ENCODE assay signal across 15 mouse cellular contexts in the genomic region with DNA sequence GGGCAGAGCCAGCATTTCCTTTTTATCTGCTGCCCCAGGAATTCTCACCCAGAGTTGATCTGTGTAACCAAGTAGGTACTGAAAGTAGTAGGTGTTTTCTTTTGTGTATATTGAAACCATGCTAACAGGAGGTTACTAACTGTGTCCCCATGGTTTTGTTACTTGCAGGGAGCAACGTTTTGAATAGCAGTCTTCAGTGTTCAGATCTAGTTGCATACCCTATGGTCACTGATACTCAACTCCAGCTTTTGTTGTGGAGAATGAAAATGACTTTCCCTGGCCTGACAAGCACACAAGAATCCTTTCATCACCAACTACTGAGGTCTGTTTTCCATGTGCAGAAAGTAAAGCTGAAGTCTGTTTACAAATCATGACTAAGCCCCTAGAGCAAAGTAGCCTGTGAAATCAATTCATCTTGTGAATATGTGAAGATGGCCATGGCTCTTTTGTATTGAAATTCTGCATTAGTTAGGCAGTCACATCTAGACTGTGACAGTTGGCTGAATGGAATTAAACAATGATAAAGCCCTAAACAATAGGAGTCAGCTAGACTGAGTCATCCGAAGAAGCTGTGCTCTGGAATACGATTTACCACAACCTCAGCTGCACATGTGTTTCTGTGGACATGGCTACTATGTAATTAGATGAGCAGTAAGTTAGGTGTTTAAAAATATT.
DNase-seq lines count a peak whose midpoint lies in the region; ATAC-seq and TF ChIP-seq lines count a peak whose summit lies in the region.
"Had no signal": no experiment of that assay in that cellular context is flagged by ENCODE, and none has a peak within 500 bp of the region (broad histone marks: within the 10 kb centered on the region; RNA-seq: fewer than 3 reads in every experiment).

No protein-coding gene starts in this region.

- ATAC-seq in hindbrain, embryonic 11.5 days (ENCODE audit: low FRiP score), result peak; percentile 90
- ATAC-seq in midbrain, embryonic 14.5 days (ENCODE audit: low FRiP score, low TSS enrichment), result peak; percentile 78
- no peak for ATAC-seq in intestine, embryonic 16.5 days

- TF ChIP-seq POLR2A in brain, embryonic 14.5 days (IDR thresholded peaks at IDR 0.05; ENCODE audit: borderline replicate concordance, extremely low read depth, insufficient read depth, insufficient read length, poor library complexity, severe bottlenecking), result no peak

- 14% methylated on average over 3 of the region's 3 CpGs for WGBS in hindbrain, embryonic 11.5 days
- 3% methylated on average over 3 of the region's 3 CpGs for WGBS in midbrain, embryonic 14.5 days
- 47% methylated on average over 3 of the region's 3 CpGs for WGBS in intestine, embryonic 16.5 days

- H3K36me3 ChIP-seq in hindbrain, embryonic 11.5 days (ENCODE audit: control insufficient read depth, insufficient read depth, low read length), result no peaks in the 10 kb centered on the region
- H3K36me3 ChIP-seq in midbrain, embryonic 14.5 days (ENCODE audit: control insufficient read depth, insufficient read depth, low read length), result no peaks in the 10 kb centered on the region
- H3K36me3 ChIP-seq in intestine, embryonic 16.5 days (ENCODE audit: control insufficient read depth, insufficient read depth, low read length), result no peaks in the 10 kb centered on the region
- H3K36me3 ChIP-seq: G1E had no signal

- H3K9ac ChIP-seq in hindbrain, embryonic 11.5 days (ENCODE audit: low read depth, low read length), result no peak overlapping the region
- no peak overlapping the region for H3K9ac ChIP-seq in midbrain, embryonic 14.5 days (replicated peaks; ENCODE audit: low read length)
- H3K9ac ChIP-seq in intestine, embryonic 16.5 days (ENCODE audit: low read depth, low read length), result no peak overlapping the region
- H3K9ac ChIP-seq: liver, embryonic 14.5 days had no signal

- no peaks in the 10 kb centered on the region for H3K27me3 ChIP-seq in hindbrain, embryonic 11.5 days (ENCODE audit: control insufficient read depth, insufficient read depth, low read length)
- H3K27me3 ChIP-seq in midbrain, embryonic 14.5 days (ENCODE audit: control insufficient read depth, insufficient read depth, low read length), result no peaks in the 10 kb centered on the region
- H3K27me3 ChIP-seq in intestine, embryonic 16.5 days (replicated peaks; ENCODE audit: control insufficient read depth, insufficient read depth, low read length), result no peaks in the 10 kb centered on the region

- peak; percentile 73 for DNase-seq in Muller cell, postnatal 12 days (ENCODE audit: inconsistent ontology term)
- peak; percentile 51 for DNase-seq in brain, embryonic 14.5 days (ENCODE audit: low read depth)
- peak; percentile 49 for DNase-seq in hindbrain, embryonic 11.5 days (ENCODE audit: low spot score)
- peak; percentile 45 for DNase-seq in midbrain, embryonic 14.5 days
- DNase-seq in heart, adult 18-20 months, result no peak
- DNase-seq in lung, postnatal 14 days, result no peak
- DNase-seq: adrenal gland, adult 8-10 months; cerebellum, adult 2 months; heart, adult 11 months; lung, postnatal 4 days; thymus, adult 18-20 months had no signal

- H3K27ac ChIP-seq in hindbrain, embryonic 11.5 days (ENCODE audit: low read depth, low read length), result peak overlapping the region; percentile 44
- peak overlapping the region; percentile 27; the same call in 1 of the 2 replicates for H3K27ac ChIP-seq in midbrain, embryonic 14.5 days (replicated peaks; ENCODE audit: low read depth, low read length)
- H3K27ac ChIP-seq in intestine, embryonic 16.5 days (ENCODE audit: low read length), result no peak overlapping the region
- H3K27ac ChIP-seq: left cerebral cortex, adult 2 months; liver, embryonic 14.5 days had no signal

- no peak overlapping the region for H3K4me2 ChIP-seq in hindbrain, embryonic 11.5 days (replicated peaks; ENCODE audit: low read depth, low read length)
- no peak overlapping the region for H3K4me2 ChIP-seq in midbrain, embryonic 14.5 days (ENCODE audit: low read length)
- no peak overlapping the region for H3K4me2 ChIP-seq in intestine, embryonic 16.5 days (ENCODE audit: low read depth, low read length)

- TF ChIP-seq CTCF in brain, embryonic 14.5 days (IDR thresholded peaks at IDR 0.05; ENCODE audit: borderline replicate concordance, extremely low read depth, insufficient read depth, insufficient read length), result no peak

- no peak overlapping the region for H3K4me3 ChIP-seq in hindbrain, embryonic 11.5 days (ENCODE audit: low read depth, low read length)
- H3K4me3 ChIP-seq in midbrain, embryonic 14.5 days (replicated peaks; ENCODE audit: low read depth, low read length), result no peak overlapping the region
- no peak overlapping the region for H3K4me3 ChIP-seq in intestine, embryonic 16.5 days (ENCODE audit: low read length)
- H3K4me3 ChIP-seq: left cerebral cortex, adult 2 months had no signal

- no peaks in the 10 kb centered on the region for H3K9me3 ChIP-seq in hindbrain, embryonic 11.5 days (ENCODE audit: control insufficient read depth, low read length)
- H3K9me3 ChIP-seq in midbrain, embryonic 14.5 days (ENCODE audit: control insufficient read depth, low read length), result no peaks in the 10 kb centered on the region
- no peaks in the 10 kb centered on the region for H3K9me3 ChIP-seq in intestine, embryonic 16.5 days (ENCODE audit: control insufficient read depth, low read length)
- H3K9me3 ChIP-seq: G1E had no signal

- H3K4me1 ChIP-seq in hindbrain, embryonic 11.5 days (replicated peaks; ENCODE audit: control insufficient read depth, insufficient read depth, low read length), result no peaks in the 10 kb centered on the region
- peaks cover 5% of the 10 kb centered on the region for H3K4me1 ChIP-seq in midbrain, embryonic 14.5 days (ENCODE audit: control insufficient read depth, insufficient read depth, low read length)
- H3K4me1 ChIP-seq in intestine, embryonic 16.5 days (ENCODE audit: control insufficient read depth, insufficient read depth, low read length), result no peaks in the 10 kb centered on the region

Comparison
In these comparisons a context has a peak if more than half of its experiments do, and no peak if none do; other contexts are left out.
1. DNase-seq: peak in Muller cell, postnatal 12 days (single experiment), brain, embryonic 14.5 days (single experiment), hindbrain, embryonic 11.5 days (single experiment) and midbrain, embryonic 14.5 days (single experiment); none in heart, adult 18-20 months (0 of 2) and lung, postnatal 14 days (single experiment).